Mouse (Mus musculus): ENCODE results near the gene Grb7. TPM values are rescaled to one million over a fixed set of nuclear protein-coding genes. Genes with fewer than 3 reads are reported as not detected.

Grb7 gene
- total RNA-seq (2014; fragmentation: Nextera tagmentation) (1.4 TPM in 1 of 2 replicates, not detected in the other), total RNA-seq (2017) (not detected in 2 replicates), polyA plus RNA-seq (2012) (0.06 TPM in 1 of 2 replicates, not detected in the other)

DNA sequence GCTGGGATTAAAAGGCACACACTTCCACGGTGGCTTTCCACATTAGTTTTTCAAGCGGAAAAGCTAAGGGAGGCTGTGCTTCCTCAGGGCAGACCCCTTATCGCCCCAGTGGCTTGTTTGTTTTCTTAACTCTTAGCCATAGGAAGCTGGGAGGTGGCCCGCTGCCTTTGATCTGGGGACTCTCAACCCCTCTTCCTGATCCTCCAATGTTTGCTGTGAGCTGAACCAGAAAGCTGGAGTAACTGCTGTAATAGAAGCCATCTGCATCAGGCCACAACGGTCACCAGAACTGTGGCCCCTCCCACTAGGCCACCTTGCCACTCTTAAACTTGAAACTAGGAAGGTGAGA is at the start of gene Grb7:
TSS of gene Grb7 (plus strand) at position 182 of the 349 bp plus-strand sequence.
- peaks cover 56% of the 10 kb centered on the region for H3K27me3 ChIP-seq (ENCODE audit: insufficient read depth, low read length)
- TF ChIP-seq GATA1 (IDR thresholded peaks at IDR 0.05; ENCODE audit: borderline replicate concordance, low read length): no peak
- no peak for TF ChIP-seq GATA2 (IDR thresholded peaks at IDR 0.05; ENCODE audit: borderline replicate concordance, low read depth, low read length)
- no peak for TF ChIP-seq CTCF (IDR thresholded peaks at IDR 0.05; ENCODE audit: low read depth, low read length)
- TF ChIP-seq TAL1 (conservative IDR thresholded peaks at IDR 0.05; ENCODE audit: low read depth, low read length): no peak
- TF ChIP-seq POLR2AphosphoS5 (IDR thresholded peaks at IDR 0.05; ENCODE audit: insufficient replicate concordance, low read depth, low read length): no peak
- ATAC-seq (ENCODE audit: extremely low read depth, insufficient number of reproducible peaks, low FRiP score, poor library complexity, severe bottlenecking): no peak

DNA sequence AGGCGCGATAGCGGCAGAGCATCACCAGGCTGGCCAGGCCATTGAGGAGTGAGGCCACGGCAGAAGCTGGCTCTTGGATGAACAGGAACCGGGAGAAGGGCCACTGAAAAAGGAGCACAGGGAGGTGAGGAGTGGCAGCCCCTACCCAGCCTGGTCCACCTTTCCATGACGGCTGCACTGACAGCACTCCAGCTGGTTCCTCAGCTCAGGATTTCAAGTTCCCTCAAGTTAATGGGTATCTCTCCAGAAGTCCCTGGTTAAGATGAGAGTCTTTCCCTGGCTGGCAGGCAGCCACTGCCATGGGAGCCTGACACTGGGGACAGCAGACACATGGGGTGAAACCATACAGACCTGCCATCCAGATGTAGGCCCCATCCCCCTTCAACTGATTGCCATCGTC is 48.2 kb upstream of the Grb7 start:
- DNase-seq (ENCODE audit: low spot score) (no peak), ATAC-seq (ENCODE audit: extremely low read depth, insufficient number of reproducible peaks, low FRiP score, poor library complexity, severe bottlenecking) (no peak)
- no peaks in the 10 kb centered on the region for H3K9me3 ChIP-seq (replicated peaks)
- no peaks in the 10 kb centered on the region for H3K27me3 ChIP-seq (ENCODE audit: insufficient read depth, low read length)
- TF ChIP-seq TAL1 (conservative IDR thresholded peaks at IDR 0.05; ENCODE audit: low read depth, low read length) (no peak), POLR2AphosphoS5 (IDR thresholded peaks at IDR 0.05; ENCODE audit: insufficient replicate concordance, low read depth, low read length) (no peak), GATA2 (IDR thresholded peaks at IDR 0.05; ENCODE audit: borderline replicate concordance, low read depth, low read length) (no peak), GATA1 (IDR thresholded peaks at IDR 0.05; ENCODE audit: borderline replicate concordance, low read length) (no peak), CTCF (IDR thresholded peaks at IDR 0.05; ENCODE audit: low read depth, low read length) (no peak)
- peaks cover 47% of the 10 kb centered on the region for H3K4me1 ChIP-seq (ENCODE audit: insufficient read depth, low read depth, low read length)
- H3K36me3 ChIP-seq (replicated peaks): peaks cover 34% of the 10 kb centered on the region
- no peak overlapping the region for H3K4me3 ChIP-seq (ENCODE audit: low read depth, low read length)

More for the DNA sequence above, at the start of gene Grb7:
- Histone ChIP-seq H3K4me1 (ENCODE audit: insufficient read depth, low read depth, low read length) (peaks cover 9% of the 10 kb centered on the region), H3K4me3 (ENCODE audit: low read depth, low read length) (no peak within 1 kb of the TSS), H3K36me3 (replicated peaks) (no peaks in the 10 kb centered on the region), H3K9me3 (replicated peaks) (no peaks in the 10 kb centered on the region)
- no peak for DNase-seq (ENCODE audit: low spot score)

DNA sequence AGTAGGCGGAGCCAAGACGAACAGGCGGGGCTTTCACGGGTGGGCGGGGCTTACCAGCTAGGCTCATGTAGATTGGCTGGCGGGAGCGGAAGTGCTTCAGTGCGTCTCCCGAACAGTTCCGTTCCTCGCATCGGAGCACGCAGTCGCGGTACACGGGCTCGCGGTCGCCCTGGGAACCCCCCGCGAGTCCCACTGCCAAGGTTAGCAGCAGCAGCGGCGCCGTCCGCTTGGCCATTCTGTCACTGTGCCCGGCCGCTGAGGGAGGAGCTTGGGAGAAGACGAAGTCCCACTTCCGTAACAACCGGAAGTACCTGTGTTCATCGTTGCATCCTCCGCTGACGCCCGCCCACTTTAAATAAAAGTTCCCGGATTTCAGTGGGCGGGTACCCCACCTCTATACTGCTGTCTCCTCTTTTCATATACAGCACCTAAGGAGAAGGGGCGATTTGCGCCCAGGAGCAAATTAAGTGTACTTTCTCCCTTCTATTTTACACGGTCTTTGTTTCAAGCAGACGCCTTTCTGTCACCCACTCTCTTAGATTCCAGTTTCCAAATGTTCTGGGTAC is 46.0 kb upstream of the Grb7 start, which contains the start of gene Pgap3:
TSS of gene Pgap3 (minus strand) at position 330 of the 566 bp plus-strand sequence.
- TF ChIP-seq GATA1 (IDR thresholded peaks at IDR 0.05; ENCODE audit: borderline replicate concordance, low read length) (no peak), GATA2 (IDR thresholded peaks at IDR 0.05; ENCODE audit: borderline replicate concordance, low read depth, low read length) (no peak), CTCF (IDR thresholded peaks at IDR 0.05; ENCODE audit: low read depth, low read length) (no peak), POLR2AphosphoS5 (IDR thresholded peaks at IDR 0.05; ENCODE audit: insufficient replicate concordance, low read depth, low read length) (no peak), TAL1 (conservative IDR thresholded peaks at IDR 0.05; ENCODE audit: low read depth, low read length) (no peak)
- Histone ChIP-seq H3K27me3 (ENCODE audit: insufficient read depth, low read length) (peaks cover 11% of the 10 kb centered on the region), H3K9me3 (replicated peaks) (no peaks in the 10 kb centered on the region), H3K36me3 (replicated peaks) (peaks cover 31% of the 10 kb centered on the region), H3K4me3 (ENCODE audit: low read depth, low read length) (peak within 1 kb of the TSS; percentile 90), H3K4me1 (ENCODE audit: insufficient read depth, low read depth, low read length) (peaks cover 25% of the 10 kb centered on the region)
- ATAC-seq (ENCODE audit: extremely low read depth, insufficient number of reproducible peaks, low FRiP score, poor library complexity, severe bottlenecking): peak; percentile 73
- peak; percentile 78 for DNase-seq (ENCODE audit: low spot score)

DNA sequence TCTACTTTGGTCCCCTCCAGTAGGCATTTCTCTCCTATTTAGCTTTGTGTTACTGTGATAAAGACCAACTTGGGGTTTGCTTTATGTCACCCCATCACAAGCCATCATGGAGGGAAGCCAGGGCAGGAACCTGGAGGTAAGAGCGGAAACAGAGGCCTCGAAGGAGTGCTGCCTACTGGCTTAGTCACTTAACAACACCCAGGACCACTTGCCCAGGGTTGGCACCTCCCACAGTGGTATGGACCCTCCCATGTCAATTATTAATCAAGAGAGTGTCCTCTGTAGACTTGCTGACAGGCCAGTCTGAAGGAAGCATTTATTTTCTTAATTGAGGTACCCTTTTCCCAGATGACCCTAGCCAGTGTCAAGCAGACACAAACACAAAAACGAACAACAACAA is 45.4 kb upstream of the Grb7 start:
- Histone ChIP-seq H3K4me1 (ENCODE audit: insufficient read depth, low read depth, low read length) (peaks cover 23% of the 10 kb centered on the region), H3K4me3 (ENCODE audit: low read depth, low read length) (peak overlapping the region; percentile 90), H3K9me3 (replicated peaks) (no peaks in the 10 kb centered on the region), H3K27me3 (ENCODE audit: insufficient read depth, low read length) (peaks cover 11% of the 10 kb centered on the region), H3K36me3 (replicated peaks) (peaks cover 29% of the 10 kb centered on the region)
- TF ChIP-seq GATA1 (IDR thresholded peaks at IDR 0.05; ENCODE audit: borderline replicate concordance, low read length) (no peak), TAL1 (conservative IDR thresholded peaks at IDR 0.05; ENCODE audit: low read depth, low read length) (no peak), POLR2AphosphoS5 (IDR thresholded peaks at IDR 0.05; ENCODE audit: insufficient replicate concordance, low read depth, low read length) (no peak), GATA2 (IDR thresholded peaks at IDR 0.05; ENCODE audit: borderline replicate concordance, low read depth, low read length) (no peak), CTCF (IDR thresholded peaks at IDR 0.05; ENCODE audit: low read depth, low read length) (no peak)
- DNase-seq (ENCODE audit: low spot score) (no peak), ATAC-seq (ENCODE audit: extremely low read depth, insufficient number of reproducible peaks, low FRiP score, poor library complexity, severe bottlenecking) (no peak)

DNA sequence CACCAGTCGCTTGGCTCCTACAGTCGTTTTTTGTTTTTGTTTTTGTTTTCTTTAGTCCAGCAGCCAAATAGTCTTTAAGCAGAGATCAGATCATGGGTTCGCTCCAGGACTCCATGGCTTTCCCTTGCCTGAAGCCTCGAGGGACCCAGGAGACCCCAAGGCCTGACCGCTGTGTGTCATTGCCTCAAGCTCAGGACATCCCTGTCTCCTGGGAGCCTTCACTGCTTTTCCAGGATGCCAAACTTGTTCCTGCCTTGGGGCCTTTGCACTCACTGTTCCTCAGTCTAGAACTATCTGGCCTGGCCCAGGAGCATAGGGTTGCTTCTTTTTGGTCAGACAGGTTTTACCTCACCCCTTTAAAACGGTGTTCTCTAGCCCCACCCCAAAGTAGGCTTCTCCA is 39.6 kb upstream of the Grb7 start:
- Histone ChIP-seq H3K9me3 (replicated peaks) (no peaks in the 10 kb centered on the region), H3K27me3 (ENCODE audit: insufficient read depth, low read length) (peaks cover 19% of the 10 kb centered on the region), H3K36me3 (replicated peaks) (no peaks in the 10 kb centered on the region), H3K4me1 (ENCODE audit: insufficient read depth, low read depth, low read length) (peaks cover 3% of the 10 kb centered on the region; the same call in 1 of the 2 replicates), H3K4me3 (ENCODE audit: low read depth, low read length) (no peak overlapping the region)
- TF ChIP-seq TAL1 (conservative IDR thresholded peaks at IDR 0.05; ENCODE audit: low read depth, low read length) (no peak), CTCF (IDR thresholded peaks at IDR 0.05; ENCODE audit: low read depth, low read length) (no peak), GATA2 (IDR thresholded peaks at IDR 0.05; ENCODE audit: borderline replicate concordance, low read depth, low read length) (no peak), GATA1 (IDR thresholded peaks at IDR 0.05; ENCODE audit: borderline replicate concordance, low read length) (no peak), POLR2AphosphoS5 (IDR thresholded peaks at IDR 0.05; ENCODE audit: insufficient replicate concordance, low read depth, low read length) (no peak)
- DNase-seq (ENCODE audit: low spot score) (no peak), ATAC-seq (ENCODE audit: extremely low read depth, insufficient number of reproducible peaks, low FRiP score, poor library complexity, severe bottlenecking) (no peak)

DNA sequence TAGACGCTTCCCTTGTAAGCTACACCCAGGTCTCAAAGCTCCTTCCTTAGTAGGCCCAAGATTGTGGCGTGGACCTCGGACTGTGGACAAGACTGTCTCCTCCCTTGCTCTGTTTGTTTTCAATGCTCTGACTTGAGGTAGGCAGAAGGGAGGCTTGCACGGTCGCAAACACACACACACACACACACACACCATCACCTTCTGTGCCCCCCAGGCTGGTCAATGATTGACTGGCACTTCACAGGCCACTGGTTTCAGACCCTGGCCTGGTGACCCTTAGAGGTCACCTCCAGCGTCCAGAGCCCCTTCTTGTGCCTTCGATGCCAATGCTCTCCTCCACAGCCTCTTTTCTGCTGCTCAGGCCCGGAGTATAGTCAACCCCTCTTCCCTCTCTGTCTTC is 37.3 kb upstream of the Grb7 start:
- ATAC-seq (ENCODE audit: extremely low read depth, insufficient number of reproducible peaks, low FRiP score, poor library complexity, severe bottlenecking) (no peak), DNase-seq (ENCODE audit: low spot score) (no peak)
- peaks cover 3% of the 10 kb centered on the region; the same call in 1 of the 2 replicates for H3K4me1 ChIP-seq (ENCODE audit: insufficient read depth, low read depth, low read length)
- H3K27me3 ChIP-seq (ENCODE audit: insufficient read depth, low read length): peaks cover 36% of the 10 kb centered on the region
- H3K36me3 ChIP-seq (replicated peaks): no peaks in the 10 kb centered on the region
- H3K4me3 ChIP-seq (ENCODE audit: low read depth, low read length): no peak overlapping the region
- no peaks in the 10 kb centered on the region for H3K9me3 ChIP-seq (replicated peaks)
- no peak for TF ChIP-seq CTCF (IDR thresholded peaks at IDR 0.05; ENCODE audit: low read depth, low read length)
- no peak for TF ChIP-seq GATA1 (IDR thresholded peaks at IDR 0.05; ENCODE audit: borderline replicate concordance, low read length)
- no peak for TF ChIP-seq GATA2 (IDR thresholded peaks at IDR 0.05; ENCODE audit: borderline replicate concordance, low read depth, low read length)
- TF ChIP-seq TAL1 (conservative IDR thresholded peaks at IDR 0.05; ENCODE audit: low read depth, low read length): no peak
- no peak for TF ChIP-seq POLR2AphosphoS5 (IDR thresholded peaks at IDR 0.05; ENCODE audit: insufficient replicate concordance, low read depth, low read length)
